Mouse (Mus musculus) bone marrow macrophage, adult 2 months (primary cell): ENCODE measurements around the gene Ablim1.

ENCODE experiments used
- CTCF ChIP-seq: IDR thresholded peaks from 2 replicates; pipeline ENCODE4 v1.5.1; 2012; ENCODE audit warnings: low read depth, mild to moderate bottlenecking, low read length, moderate library complexity
- POLR2A ChIP-seq: IDR thresholded peaks from 2 replicates; pipeline ENCODE4 v1.6.1; 2012; ENCODE audit warnings: mild to moderate bottlenecking, low read depth, low read length, borderline replicate concordance

- no peak for TF ChIP-seq POLR2A
- no peak for TF ChIP-seq CTCF
Measured at GRCm38 (mm10) chr19:57330309-57330708, 15.6 kb upstream of the Ablim1 start.
